Mouse (Mus musculus): ENCODE results near the gene Il3ra. TPM values are rescaled to one million over a fixed set of nuclear protein-coding genes. Genes with fewer than 3 reads are reported as not detected.

Il3ra gene
- polyA plus RNA-seq, 1 experiment from 2014 or later: 4.0 TPM

DNA sequence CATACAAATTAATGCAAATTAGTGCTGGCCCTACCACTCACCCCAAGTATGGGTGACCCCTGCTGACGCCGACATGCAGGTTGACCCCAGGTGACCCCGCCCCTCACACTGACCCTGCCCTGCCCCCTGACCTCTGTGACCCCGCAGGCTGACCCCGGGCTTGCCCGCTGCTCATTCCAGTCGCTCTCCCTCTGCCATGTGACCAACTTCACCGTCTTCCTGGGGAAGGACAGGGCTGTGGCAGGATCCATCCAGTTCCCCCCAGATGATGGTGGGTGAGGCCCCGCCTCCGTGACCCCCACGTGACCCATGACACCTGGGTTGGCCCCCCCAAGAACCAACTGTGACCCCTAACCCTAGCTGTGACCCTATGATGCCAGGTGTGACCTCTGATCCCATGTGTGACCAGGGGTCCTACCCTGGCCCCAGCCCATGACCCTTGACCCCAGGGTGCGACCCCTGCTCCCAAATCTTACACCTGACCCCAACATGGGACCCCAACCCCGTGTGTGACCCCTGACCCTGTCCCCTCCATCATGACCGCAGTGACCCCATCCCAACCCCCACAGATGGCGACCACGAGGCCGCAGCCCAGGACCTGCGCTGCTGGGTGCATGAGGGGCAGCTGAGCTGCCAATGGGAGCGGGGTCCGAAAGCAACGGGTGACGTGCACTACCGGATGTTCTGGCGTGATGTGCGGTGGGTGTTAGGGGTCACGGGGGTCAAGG lies 2.8 kb downstream of the Il3ra start:
- no peak for ATAC-seq (ENCODE audit: low FRiP score, low TSS enrichment)
- no peaks in the 10 kb centered on the region for H3K27me3 ChIP-seq (ENCODE audit: control insufficient read depth, insufficient read depth, low read length)
- 99% methylated on average over 26 of the region's 26 CpGs for WGBS
- no peak overlapping the region for H3K4me2 ChIP-seq (replicated peaks; ENCODE audit: low read depth, low read length)
- H3K4me1 ChIP-seq (ENCODE audit: control insufficient read depth, insufficient read depth, low read length): 0 out of 2 replicates have a peak, but pooled peaks cover 2% of the 10 kb centered on the region
- no peak overlapping the region for H3K9ac ChIP-seq (ENCODE audit: low read depth, low read length)
- H3K27ac ChIP-seq (ENCODE audit: low read depth, low read length): no peak overlapping the region
- H3K36me3 ChIP-seq (ENCODE audit: control insufficient read depth, insufficient read depth, low read length): no peaks in the 10 kb centered on the region
- peaks cover 67% of the 10 kb centered on the region for H3K9me3 ChIP-seq (ENCODE audit: control insufficient read depth, low read length)
- H3K4me3 ChIP-seq (ENCODE audit: low read length): no peak overlapping the region

DNA sequence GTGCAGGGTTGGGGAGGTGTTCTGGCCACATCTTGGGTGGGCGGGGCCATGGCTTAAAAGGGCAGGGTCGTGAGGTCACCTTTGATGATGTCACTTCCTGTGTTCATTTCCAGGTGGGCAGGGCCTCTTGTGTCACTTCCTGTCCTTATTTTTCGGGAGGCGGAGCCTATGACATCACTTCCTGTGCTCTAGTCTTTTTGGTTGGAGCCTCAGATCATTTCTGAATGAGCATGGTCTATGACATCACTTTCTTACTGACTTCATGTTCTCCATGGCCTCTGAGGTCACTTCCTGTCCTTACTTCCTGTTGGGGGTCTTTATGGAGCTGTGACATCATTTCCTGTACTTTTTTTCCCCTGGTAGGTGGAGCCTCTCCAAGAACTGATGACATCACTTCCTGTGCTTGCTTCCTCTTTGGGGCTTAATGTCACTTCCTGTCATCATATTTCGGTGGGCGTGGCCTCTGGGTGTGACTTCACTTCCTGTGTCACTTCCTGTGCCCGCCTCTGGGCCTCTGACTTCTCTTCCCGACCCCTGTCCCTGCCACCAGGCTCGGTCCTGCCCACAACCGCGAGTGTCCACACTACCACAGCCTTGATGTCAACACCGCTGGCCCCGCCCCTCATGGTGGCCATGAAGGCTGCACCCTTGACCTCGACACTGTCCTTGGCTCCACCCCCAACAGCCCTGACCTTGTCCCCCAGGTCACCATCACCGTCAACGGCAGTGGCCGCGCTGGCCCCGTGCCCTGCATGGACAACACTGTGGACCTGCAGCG lies 3.6 kb downstream of the Il3ra start:
- no peaks in the 10 kb centered on the region for H3K27me3 ChIP-seq (ENCODE audit: control insufficient read depth, insufficient read depth, low read length)
- ATAC-seq (ENCODE audit: low FRiP score, low TSS enrichment): no peak
- H3K27ac ChIP-seq (ENCODE audit: low read depth, low read length): no peak overlapping the region
- H3K4me3 ChIP-seq (ENCODE audit: low read length): no peak overlapping the region
- 95% methylated on average over 20 of the region's 20 CpGs for WGBS
- H3K9ac ChIP-seq (ENCODE audit: low read depth, low read length): no peak overlapping the region
- H3K4me1 ChIP-seq (ENCODE audit: control insufficient read depth, insufficient read depth, low read length): 0 out of 2 replicates have a peak, but pooled peaks cover 2% of the 10 kb centered on the region
- no peak overlapping the region for H3K4me2 ChIP-seq (replicated peaks; ENCODE audit: low read depth, low read length)
- H3K9me3 ChIP-seq (ENCODE audit: control insufficient read depth, low read length): peaks cover 71% of the 10 kb centered on the region
- no peaks in the 10 kb centered on the region for H3K36me3 ChIP-seq (ENCODE audit: control insufficient read depth, insufficient read depth, low read length)

DNA sequence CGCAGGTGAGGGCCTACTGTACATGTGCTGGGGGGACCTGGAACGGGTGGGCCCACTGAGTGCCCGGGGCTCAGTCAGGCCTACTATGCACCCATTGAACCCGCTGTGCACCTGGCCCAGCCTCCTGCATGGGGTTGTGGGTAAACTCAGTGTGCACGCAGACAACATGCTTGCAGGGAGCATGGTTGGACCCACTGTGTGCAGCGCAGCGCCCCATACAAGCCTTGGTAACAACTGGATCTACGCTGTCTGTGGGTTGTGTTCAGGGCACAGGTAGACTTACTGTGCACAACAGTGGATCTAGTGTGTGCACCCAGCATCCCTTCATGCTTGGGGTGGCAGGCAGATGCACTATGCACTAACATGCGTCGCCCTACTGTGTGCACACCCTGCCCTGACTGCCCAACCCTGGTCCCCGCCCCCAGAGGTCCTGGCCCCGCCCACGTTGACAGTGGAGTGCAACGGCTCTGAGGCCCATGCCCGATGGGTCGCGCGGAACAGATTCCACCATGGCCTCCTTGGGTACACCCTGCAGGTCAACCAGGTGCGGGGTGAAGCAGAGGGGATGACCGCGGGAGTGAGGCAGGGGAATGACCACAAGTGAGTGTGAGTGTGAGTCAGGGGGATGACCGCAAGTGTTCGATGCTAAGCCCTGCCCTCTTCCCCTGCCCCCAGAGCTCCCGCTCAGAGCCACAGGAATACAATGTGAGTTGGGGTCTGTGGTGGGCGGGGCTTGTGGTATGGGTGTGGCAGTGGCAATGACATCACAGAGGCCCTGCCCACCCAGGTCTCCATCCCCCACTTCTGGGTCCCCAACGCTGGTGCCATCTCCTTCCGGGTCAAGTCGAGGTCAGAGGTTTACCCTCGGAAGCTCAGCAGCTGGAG lies 4.4 kb downstream of the Il3ra start:
- no peak for ATAC-seq (ENCODE audit: low FRiP score, low TSS enrichment)
- H3K36me3 ChIP-seq (ENCODE audit: control insufficient read depth, insufficient read depth, low read length): no peaks in the 10 kb centered on the region
- 98% methylated on average over 29 of the region's 29 CpGs for WGBS
- H3K9me3 ChIP-seq (ENCODE audit: control insufficient read depth, low read length): peaks cover 79% of the 10 kb centered on the region
- H3K27ac ChIP-seq (ENCODE audit: low read depth, low read length): no peak overlapping the region
- H3K27me3 ChIP-seq (ENCODE audit: control insufficient read depth, insufficient read depth, low read length): no peaks in the 10 kb centered on the region
- H3K4me2 ChIP-seq (replicated peaks; ENCODE audit: low read depth, low read length): no peak overlapping the region
- H3K4me3 ChIP-seq (ENCODE audit: low read length): no peak overlapping the region
- no peak overlapping the region for H3K9ac ChIP-seq (ENCODE audit: low read depth, low read length)
- 0 out of 2 replicates have a peak, but pooled peaks cover 2% of the 10 kb centered on the region for H3K4me1 ChIP-seq (ENCODE audit: control insufficient read depth, insufficient read depth, low read length)

DNA sequence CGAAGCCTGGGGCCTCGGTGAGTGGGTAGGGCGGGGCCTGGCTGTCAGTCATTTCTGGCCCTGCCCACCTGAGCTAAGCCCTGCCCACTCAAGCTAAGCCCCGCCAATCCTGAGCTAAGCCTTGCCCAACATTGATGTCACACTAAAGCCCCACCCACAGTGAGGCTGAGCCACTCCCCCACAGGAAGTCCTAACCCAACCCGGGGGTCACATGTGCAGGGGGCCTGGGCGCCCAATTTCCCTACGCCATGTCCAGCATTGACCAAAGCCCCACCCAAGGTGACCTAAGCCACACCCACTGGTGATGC lies 5.0 kb downstream of the Il3ra start:
- H3K9ac ChIP-seq (ENCODE audit: low read depth, low read length): no peak overlapping the region
- no peaks in the 10 kb centered on the region for H3K36me3 ChIP-seq (ENCODE audit: control insufficient read depth, insufficient read depth, low read length)
- peaks cover 81% of the 10 kb centered on the region for H3K9me3 ChIP-seq (ENCODE audit: control insufficient read depth, low read length)
- H3K27ac ChIP-seq (ENCODE audit: low read depth, low read length): no peak overlapping the region
- no peaks in the 10 kb centered on the region for H3K27me3 ChIP-seq (ENCODE audit: control insufficient read depth, insufficient read depth, low read length)
- no peak for ATAC-seq (ENCODE audit: low FRiP score, low TSS enrichment)
- no peak overlapping the region for H3K4me2 ChIP-seq (replicated peaks; ENCODE audit: low read depth, low read length)
- H3K4me3 ChIP-seq (ENCODE audit: low read length): no peak overlapping the region
- H3K4me1 ChIP-seq (ENCODE audit: control insufficient read depth, insufficient read depth, low read length): 0 out of 2 replicates have a peak, but pooled peaks cover 2% of the 10 kb centered on the region
- 92% methylated on average over 7 of the region's 7 CpGs for WGBS

DNA sequence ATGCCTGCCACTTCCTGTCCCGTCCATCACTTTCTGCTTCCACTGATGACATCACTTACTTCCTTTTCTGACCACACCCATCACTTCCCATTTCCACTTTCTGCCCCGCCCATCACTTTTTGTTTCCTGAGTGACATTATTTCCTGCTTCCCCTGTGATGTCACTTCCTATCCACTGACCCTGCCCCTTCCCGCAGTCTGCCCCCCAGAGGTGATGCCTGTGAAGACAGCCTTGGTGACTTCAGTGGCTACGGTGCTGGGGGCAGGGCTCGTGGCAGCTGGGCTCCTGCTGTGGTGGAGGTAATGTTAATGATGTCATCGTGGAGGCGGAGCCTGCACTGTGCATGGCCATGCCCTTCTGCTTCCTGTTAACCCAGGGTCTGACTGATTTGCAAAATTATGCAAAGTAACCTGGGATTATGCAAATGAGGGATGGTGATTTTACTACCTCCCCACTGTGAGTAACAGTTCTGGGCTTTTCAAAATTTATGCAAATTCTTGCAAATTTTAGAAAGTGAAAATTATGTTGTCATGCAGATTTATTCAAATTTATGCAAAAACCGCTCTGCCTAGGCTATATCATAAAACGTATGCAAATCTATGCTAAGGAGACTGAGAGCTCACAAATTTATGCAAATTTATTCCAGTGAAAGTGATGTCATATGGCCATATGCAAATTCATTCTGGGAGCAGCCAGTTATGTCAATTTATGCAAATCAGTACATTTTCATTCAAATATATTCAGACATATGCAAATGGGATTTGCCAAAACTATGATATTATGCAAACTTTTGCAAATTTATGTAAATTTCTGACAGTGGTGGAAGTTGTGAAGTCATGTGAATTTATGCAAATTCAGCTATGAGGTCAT lies 5.9 kb downstream of the Il3ra start:
- WGBS: 98% methylated on average over 9 of the region's 9 CpGs
- Histone ChIP-seq H3K9me3 (ENCODE audit: control insufficient read depth, low read length) (peaks cover 79% of the 10 kb centered on the region), H3K4me3 (ENCODE audit: low read length) (no peak overlapping the region), H3K4me2 (replicated peaks; ENCODE audit: low read depth, low read length) (no peak overlapping the region), H3K27me3 (ENCODE audit: control insufficient read depth, insufficient read depth, low read length) (no peaks in the 10 kb centered on the region), H3K4me1 (ENCODE audit: control insufficient read depth, insufficient read depth, low read length) (no peaks in the 10 kb centered on the region), H3K27ac (ENCODE audit: low read depth, low read length) (no peak overlapping the region), H3K9ac (ENCODE audit: low read depth, low read length) (no peak overlapping the region), H3K36me3 (ENCODE audit: control insufficient read depth, insufficient read depth, low read length) (no peaks in the 10 kb centered on the region)
- no peak for ATAC-seq (ENCODE audit: low FRiP score, low TSS enrichment)

DNA sequence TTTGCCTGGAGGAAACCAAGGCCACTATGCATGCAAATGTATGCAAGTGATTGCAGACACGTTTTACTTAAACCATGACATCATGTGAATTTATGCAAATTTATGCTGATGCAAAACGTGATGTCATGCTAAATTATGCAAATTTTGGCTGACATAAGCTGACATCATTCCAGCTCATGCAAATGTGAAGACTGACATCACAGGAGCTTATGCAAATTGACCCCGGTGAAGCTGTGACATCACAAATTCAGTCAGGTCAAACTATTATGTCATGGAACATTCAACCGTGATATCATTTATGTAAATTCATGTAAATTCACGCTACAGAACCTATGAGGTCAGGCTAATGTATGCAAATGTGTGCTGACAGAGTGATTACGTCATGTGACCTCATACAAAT lies 6.5 kb downstream of the Il3ra start:
- Histone ChIP-seq H3K4me1 (ENCODE audit: control insufficient read depth, insufficient read depth, low read length) (no peaks in the 10 kb centered on the region), H3K36me3 (ENCODE audit: control insufficient read depth, insufficient read depth, low read length) (no peaks in the 10 kb centered on the region), H3K27me3 (ENCODE audit: control insufficient read depth, insufficient read depth, low read length) (no peaks in the 10 kb centered on the region), H3K4me3 (ENCODE audit: low read length) (no peak overlapping the region), H3K27ac (ENCODE audit: low read depth, low read length) (no peak overlapping the region), H3K9me3 (ENCODE audit: control insufficient read depth, low read length) (peaks cover 72% of the 10 kb centered on the region), H3K9ac (ENCODE audit: low read depth, low read length) (no peak overlapping the region), H3K4me2 (replicated peaks; ENCODE audit: low read depth, low read length) (no peak overlapping the region)
- no peak for ATAC-seq (ENCODE audit: low FRiP score, low TSS enrichment)
- 85% methylated on average over 6 of the region's 6 CpGs for WGBS

DNA sequence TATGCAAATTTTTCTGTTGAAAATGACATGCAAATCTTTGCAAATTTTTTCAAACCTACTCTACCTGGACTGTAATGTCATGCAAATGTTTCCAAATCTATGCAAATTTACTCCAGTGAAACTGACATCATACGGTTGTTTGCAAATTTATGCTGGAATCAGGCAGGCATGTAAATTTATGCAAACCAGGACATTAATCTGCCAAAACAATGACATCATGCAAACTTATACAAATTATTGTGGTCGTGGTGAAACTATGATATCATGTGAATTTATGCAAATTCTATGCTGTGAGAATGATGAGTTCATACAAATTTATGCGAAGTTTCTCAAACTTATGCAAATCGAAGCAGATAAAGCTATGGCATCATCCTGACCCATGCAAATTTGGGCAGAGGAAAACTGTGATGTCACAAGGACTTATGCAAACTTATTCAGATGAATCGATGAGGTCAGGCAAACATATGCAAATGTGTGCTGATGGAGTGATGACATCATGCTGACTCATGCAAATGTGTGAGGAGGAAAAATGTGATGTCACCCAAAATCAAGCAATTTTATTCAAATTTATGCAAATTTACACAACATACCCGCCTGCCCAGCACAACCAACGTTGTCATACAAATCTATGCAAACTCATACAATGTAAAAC lies 7.1 kb downstream of the Il3ra start:
- ATAC-seq (ENCODE audit: low FRiP score, low TSS enrichment): no peak
- 96% methylated on average over 7 of the region's 7 CpGs for WGBS
- H3K27ac ChIP-seq (ENCODE audit: low read depth, low read length): no peak overlapping the region
- no peaks in the 10 kb centered on the region for H3K36me3 ChIP-seq (ENCODE audit: control insufficient read depth, insufficient read depth, low read length)
- no peak overlapping the region for H3K9ac ChIP-seq (ENCODE audit: low read depth, low read length)
- H3K9me3 ChIP-seq (ENCODE audit: control insufficient read depth, low read length): peaks cover 66% of the 10 kb centered on the region
- H3K27me3 ChIP-seq (ENCODE audit: control insufficient read depth, insufficient read depth, low read length): no peaks in the 10 kb centered on the region
- no peak overlapping the region for H3K4me2 ChIP-seq (replicated peaks; ENCODE audit: low read depth, low read length)
- H3K4me3 ChIP-seq (ENCODE audit: low read length): no peak overlapping the region
- H3K4me1 ChIP-seq (ENCODE audit: control insufficient read depth, insufficient read depth, low read length): no peaks in the 10 kb centered on the region

All from kidney, embryonic 14.5 days (tissue).